Mouse (Mus musculus): ENCODE results near the gene Abcg5. TPM values are rescaled to one million over a fixed set of nuclear protein-coding genes. Genes with fewer than 3 reads are reported as not detected.

The Abcg5 gene
- polyA plus RNA-seq, 1 experiment from 2014 or later: 1.4 TPM

DNA sequence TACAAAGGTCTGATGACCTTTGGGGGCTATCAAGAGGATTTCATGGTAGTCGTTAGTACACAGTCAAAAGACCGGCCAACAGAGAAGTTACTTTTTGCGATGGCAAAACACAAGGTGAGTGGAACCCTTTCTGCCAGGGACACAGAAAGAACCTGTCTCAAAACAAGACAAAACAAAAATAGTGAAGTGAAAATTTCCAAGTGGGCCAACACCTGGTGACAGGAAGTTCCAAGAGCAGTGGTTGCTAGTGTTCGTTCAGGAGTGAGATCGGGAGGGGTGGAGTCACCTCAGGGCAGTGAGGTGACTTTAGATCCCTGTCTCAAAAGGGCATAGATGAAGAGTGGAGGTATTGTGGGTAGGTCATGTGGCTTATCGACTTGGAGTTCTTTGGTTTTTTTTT lies 64.9 kb downstream of the Abcg5 start:
- no peak overlapping the region for H3K4me3 ChIP-seq (replicated peaks; ENCODE audit: low read length)
- no peak overlapping the region for H3K27ac ChIP-seq (ENCODE audit: low read length)
- no peak overlapping the region for H3K4me2 ChIP-seq (ENCODE audit: low read depth, low read length)
- no peaks in the 10 kb centered on the region for H3K4me1 ChIP-seq (ENCODE audit: control insufficient read depth, insufficient read depth, low read length)
- WGBS: 93% methylated on average over 6 of the region's 6 CpGs
- H3K36me3 ChIP-seq (ENCODE audit: control insufficient read depth, insufficient read depth, low read length): peaks cover 11% of the 10 kb centered on the region; the same call in 1 of the 2 replicates
- no peak for ATAC-seq (ENCODE audit: insufficient read depth, low FRiP score)
- H3K27me3 ChIP-seq (ENCODE audit: control insufficient read depth, insufficient read depth, low read length): no peaks in the 10 kb centered on the region
- no peaks in the 10 kb centered on the region for H3K9me3 ChIP-seq (replicated peaks; ENCODE audit: control insufficient read depth, low read length)
- H3K9ac ChIP-seq (ENCODE audit: low read length): no peak overlapping the region

GRCm38 (mm10) chr17:84616526-84617074 lies 66.2 kb downstream of the Abcg5 start:
- 82% methylated on average over 6 of the region's 6 CpGs for WGBS
- Histone ChIP-seq H3K27ac (ENCODE audit: low read length) (no peak overlapping the region), H3K9ac (ENCODE audit: low read length) (no peak overlapping the region), H3K36me3 (ENCODE audit: control insufficient read depth, insufficient read depth, low read length) (peaks cover 16% of the 10 kb centered on the region; the same call in 1 of the 2 replicates), H3K4me3 (replicated peaks; ENCODE audit: low read length) (no peak overlapping the region), H3K9me3 (replicated peaks; ENCODE audit: control insufficient read depth, low read length) (no peaks in the 10 kb centered on the region), H3K27me3 (ENCODE audit: control insufficient read depth, insufficient read depth, low read length) (no peaks in the 10 kb centered on the region), H3K4me1 (ENCODE audit: control insufficient read depth, insufficient read depth, low read length) (no peaks in the 10 kb centered on the region), H3K4me2 (ENCODE audit: low read depth, low read length) (no peak overlapping the region)
- ATAC-seq (ENCODE audit: insufficient read depth, low FRiP score): no peak

GRCm38 (mm10) chr17:84615811-84616210 lies 67.0 kb downstream of the Abcg5 start:
- Histone ChIP-seq H3K27ac (ENCODE audit: low read length) (no peak overlapping the region), H3K4me1 (ENCODE audit: control insufficient read depth, insufficient read depth, low read length) (no peaks in the 10 kb centered on the region), H3K4me3 (replicated peaks; ENCODE audit: low read length) (no peak overlapping the region), H3K9ac (ENCODE audit: low read length) (no peak overlapping the region), H3K4me2 (ENCODE audit: low read depth, low read length) (no peak overlapping the region), H3K9me3 (replicated peaks; ENCODE audit: control insufficient read depth, low read length) (no peaks in the 10 kb centered on the region), H3K36me3 (ENCODE audit: control insufficient read depth, insufficient read depth, low read length) (peaks cover 16% of the 10 kb centered on the region; the same call in 1 of the 2 replicates), H3K27me3 (ENCODE audit: control insufficient read depth, insufficient read depth, low read length) (no peaks in the 10 kb centered on the region)
- no peak for ATAC-seq (ENCODE audit: insufficient read depth, low FRiP score)
- 82% methylated on average over 11 of the region's 11 CpGs for WGBS

- Histone ChIP-seq H3K4me1 (ENCODE audit: control insufficient read depth, insufficient read depth, low read length) (no peaks in the 10 kb centered on the region), H3K4me2 (ENCODE audit: low read depth, low read length) (no peak overlapping the region), H3K27me3 (ENCODE audit: control insufficient read depth, insufficient read depth, low read length) (no peaks in the 10 kb centered on the region), H3K27ac (ENCODE audit: low read length) (no peak overlapping the region), H3K9ac (ENCODE audit: low read length) (no peak overlapping the region), H3K4me3 (replicated peaks; ENCODE audit: low read length) (no peak overlapping the region), H3K9me3 (replicated peaks; ENCODE audit: control insufficient read depth, low read length) (no peaks in the 10 kb centered on the region), H3K36me3 (ENCODE audit: control insufficient read depth, insufficient read depth, low read length) (peaks cover 16% of the 10 kb centered on the region; the same call in 1 of the 2 replicates)
- WGBS: 68% methylated on average over 7 of the region's 7 CpGs
- no peak for ATAC-seq (ENCODE audit: insufficient read depth, low FRiP score)
Measured at GRCm38 (mm10) chr17:84611971-84612370, 70.8 kb downstream of the Abcg5 start.

DNA sequence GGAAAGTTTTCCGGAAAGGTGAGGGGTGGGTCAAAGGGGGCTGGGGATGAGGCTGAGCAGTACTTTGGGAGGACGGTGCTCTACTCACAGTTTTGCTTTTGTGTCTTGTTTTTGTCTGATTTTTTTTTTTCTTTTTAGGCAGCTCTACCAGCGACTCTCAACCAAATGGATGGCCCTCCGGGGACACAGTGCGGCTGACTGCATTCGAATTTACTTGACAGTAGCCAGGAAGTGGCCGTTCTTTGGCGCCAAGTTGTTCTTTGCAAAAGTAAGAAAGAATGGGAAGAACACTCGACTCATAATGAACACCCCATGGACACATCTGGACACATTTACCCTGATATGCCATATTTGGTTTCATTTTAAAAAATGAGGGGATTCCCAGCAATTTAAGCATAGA lies 71.3 kb downstream of the Abcg5 start:
- no peak for ATAC-seq (ENCODE audit: insufficient read depth, low FRiP score)
- Histone ChIP-seq H3K4me1 (ENCODE audit: control insufficient read depth, insufficient read depth, low read length) (no peaks in the 10 kb centered on the region), H3K4me3 (replicated peaks; ENCODE audit: low read length) (no peak overlapping the region), H3K27ac (ENCODE audit: low read length) (no peak overlapping the region), H3K4me2 (ENCODE audit: low read depth, low read length) (no peak overlapping the region), H3K9ac (ENCODE audit: low read length) (no peak overlapping the region), H3K36me3 (ENCODE audit: control insufficient read depth, insufficient read depth, low read length) (peaks cover 16% of the 10 kb centered on the region; the same call in 1 of the 2 replicates), H3K27me3 (ENCODE audit: control insufficient read depth, insufficient read depth, low read length) (no peaks in the 10 kb centered on the region), H3K9me3 (replicated peaks; ENCODE audit: control insufficient read depth, low read length) (no peaks in the 10 kb centered on the region)
- 80% methylated on average over 9 of the region's 9 CpGs for WGBS

GRCm38 (mm10) chr17:84608606-84609005 lies 74.2 kb downstream of the Abcg5 start:
- no peak overlapping the region for H3K9ac ChIP-seq (ENCODE audit: low read length)
- peaks cover 11% of the 10 kb centered on the region; the same call in 1 of the 2 replicates for H3K36me3 ChIP-seq (ENCODE audit: control insufficient read depth, insufficient read depth, low read length)
- no peaks in the 10 kb centered on the region for H3K9me3 ChIP-seq (replicated peaks; ENCODE audit: control insufficient read depth, low read length)
- H3K4me1 ChIP-seq (ENCODE audit: control insufficient read depth, insufficient read depth, low read length): no peaks in the 10 kb centered on the region; the same call in 1 of the 2 replicates
- ATAC-seq (ENCODE audit: insufficient read depth, low FRiP score): no peak
- H3K27me3 ChIP-seq (ENCODE audit: control insufficient read depth, insufficient read depth, low read length): no peaks in the 10 kb centered on the region
- no peak overlapping the region for H3K4me2 ChIP-seq (ENCODE audit: low read depth, low read length)
- no peak overlapping the region for H3K4me3 ChIP-seq (replicated peaks; ENCODE audit: low read length)
- 76% methylated on average over 4 of the region's 4 CpGs for WGBS
- no peak overlapping the region; the same call in 1 of the 2 replicates for H3K27ac ChIP-seq (ENCODE audit: low read length)

Other genes with a start within 250 kb of the Abcg5 start
- 7.0 and 7.4 TPM in 2 replicates for gene Thada, start 216.8 kb downstream of the Abcg5 start, polyA plus RNA-seq (2015; fragmentation: Nextera tagmentation; extraction: Ambion mirVana)
- gene Plekhh2, start 171.1 kb downstream of the Abcg5 start, polyA plus RNA-seq (2015; fragmentation: Nextera tagmentation; extraction: Ambion mirVana): 9.9 and 10.0 TPM in 2 replicates
- 27.8 and 32.9 TPM in 2 replicates for gene Dync2li1, start 56.5 kb downstream of the Abcg5 start, polyA plus RNA-seq (2015; fragmentation: Nextera tagmentation; extraction: Ambion mirVana)
- 0.09 and 0.10 TPM in 2 replicates for gene Abcg8, start 6.7 kb downstream of the Abcg5 start, polyA plus RNA-seq (2015; fragmentation: Nextera tagmentation; extraction: Ambion mirVana)
- gene Lrpprc, start 107.8 kb upstream of the Abcg5 start, polyA plus RNA-seq (2015; fragmentation: Nextera tagmentation; extraction: Ambion mirVana): 43.3 and 46.1 TPM in 2 replicates

Data from stomach, embryonic 16.5 days (tissue).